Mouse (Mus musculus): Measurements from ENCODE around the gene Timm8a1. TPM values are rescaled to one million over a fixed set of nuclear protein-coding genes. Genes with fewer than 3 reads are reported as not detected.

The Timm8a1 gene
- total RNA-seq, 2 experiments from 2014 or later = 24.4 to 27.8 TPM

DNA sequence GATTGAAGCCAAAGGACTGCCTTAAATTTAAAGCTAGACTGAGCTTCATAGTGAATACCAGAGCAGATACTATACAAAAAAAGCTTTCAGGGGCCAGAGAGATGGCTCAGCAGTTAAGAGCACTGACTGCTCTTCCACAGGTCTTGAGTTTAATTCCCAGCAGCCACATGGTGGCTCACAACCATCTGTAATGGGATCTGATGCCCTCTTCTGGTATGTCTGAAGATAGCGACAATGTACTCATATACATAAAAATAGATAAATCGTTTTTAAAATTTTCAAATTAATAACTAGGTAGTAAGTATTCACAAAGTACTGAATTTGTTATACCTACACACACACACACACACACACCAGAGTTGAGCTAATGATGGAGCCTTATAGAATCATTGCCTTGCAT lies 8.3 kb downstream of the Timm8a1 start:
- DNase-seq (ENCODE audit: low spot score in 2 of 2) = no peak

DNA sequence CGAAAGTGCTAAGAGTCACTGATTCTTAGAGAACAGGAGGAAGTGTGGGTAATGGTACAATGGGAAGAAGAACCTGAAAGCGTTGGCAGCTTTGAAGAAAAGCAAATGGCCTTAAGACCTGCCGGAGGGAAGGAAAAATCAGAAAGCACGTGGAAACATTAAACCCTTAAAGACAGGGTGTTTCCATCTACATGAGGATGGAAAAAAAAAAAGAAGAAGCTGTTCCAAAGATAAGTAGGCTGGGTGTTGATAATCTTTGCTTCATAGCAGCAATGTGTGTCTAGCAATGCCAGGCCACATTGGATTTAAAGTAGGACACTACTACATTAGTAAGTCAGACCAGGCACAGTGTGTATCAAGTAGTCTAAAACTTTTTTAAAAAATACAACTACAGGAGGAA lies 16.4 kb downstream of the Timm8a1 start:
- no peak for DNase-seq (ENCODE audit: low spot score in 2 of 2)

DNA sequence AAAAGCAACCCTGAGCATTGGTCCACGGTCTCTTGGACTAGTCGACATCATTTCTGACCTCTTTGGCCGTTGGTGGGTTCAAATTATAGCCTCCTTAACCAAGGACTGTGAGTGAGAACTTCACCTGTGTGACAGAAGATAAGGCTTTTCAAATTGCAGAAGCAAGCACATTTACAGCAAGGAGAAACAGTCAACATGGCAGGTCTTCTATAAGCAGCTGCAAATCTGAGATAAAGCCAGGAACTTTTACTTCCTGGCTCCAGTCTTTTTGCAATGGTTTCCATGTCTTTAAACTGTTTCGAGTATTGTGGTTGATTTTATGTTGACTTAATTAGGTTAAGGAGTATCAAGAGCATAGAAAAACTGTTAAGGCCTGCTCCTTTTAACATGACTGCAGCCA lies 17.9 kb downstream of the Timm8a1 start:
- no peak for DNase-seq (ENCODE audit: low spot score in 2 of 2)

DNA sequence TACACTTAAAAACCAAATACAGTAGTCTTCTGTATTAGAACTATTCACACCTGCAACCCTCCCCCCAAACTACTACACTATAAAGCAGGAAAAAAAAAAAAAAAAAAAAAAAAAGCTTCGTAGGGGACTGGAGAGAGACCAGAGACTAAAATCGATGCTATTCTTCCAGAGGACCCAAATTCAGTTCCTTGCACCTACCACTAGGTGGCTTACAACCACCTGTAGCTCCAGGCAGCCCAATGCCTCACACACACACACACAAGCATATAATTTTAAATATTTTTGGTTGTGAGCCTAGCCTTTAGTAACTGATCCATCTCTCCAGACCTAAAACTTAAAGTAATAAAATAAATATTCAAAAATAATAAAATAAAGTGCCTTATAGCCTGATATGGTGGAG lies 32.2 kb downstream of the Timm8a1 start:
- DNase-seq (ENCODE audit: low spot score in 2 of 2) = no peak

DNA sequence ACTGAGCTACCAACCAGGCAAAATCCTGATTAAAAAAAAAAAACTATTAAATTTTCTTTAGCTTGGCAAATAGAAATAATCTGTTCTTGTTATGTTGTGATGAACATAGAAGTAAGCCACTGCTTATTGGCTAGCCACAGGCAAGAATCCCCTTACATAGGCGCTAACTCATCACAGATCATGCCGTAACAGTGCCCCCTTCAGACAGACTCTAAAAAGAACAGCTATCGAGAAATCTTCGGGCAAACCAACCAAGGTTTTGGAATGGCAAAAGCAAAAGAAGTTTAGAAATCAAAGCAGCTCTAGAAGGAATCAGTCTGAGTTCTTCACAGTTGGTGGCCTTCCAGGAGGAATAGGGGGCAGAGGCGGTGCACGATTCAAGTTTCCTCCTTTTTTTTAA lies 33.7 kb downstream of the Timm8a1 start:
- DNase-seq (ENCODE audit: low spot score in 2 of 2) = no peak

DNA sequence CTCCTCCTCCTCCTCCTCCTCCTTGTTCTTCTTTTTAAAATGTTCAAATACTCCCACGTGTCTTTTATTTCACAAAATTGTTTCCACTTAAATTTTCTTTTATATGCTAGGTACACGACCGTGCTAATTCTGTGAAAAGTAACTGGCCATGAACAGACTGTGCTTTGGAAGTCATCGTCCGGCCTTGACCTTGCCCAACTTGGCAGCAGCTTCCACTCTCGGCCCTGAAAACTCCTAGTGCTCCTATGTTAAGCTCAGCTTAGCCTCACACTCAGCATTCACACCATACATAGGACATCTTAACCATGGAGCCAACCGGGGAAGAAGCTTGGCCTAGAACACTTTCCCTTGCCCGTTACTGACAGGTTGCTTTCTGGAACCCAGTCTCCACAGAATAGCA lies 41.0 kb downstream of the Timm8a1 start:
- no peak for DNase-seq (ENCODE audit: low spot score in 2 of 2)

Other genes starting within 250 kb of the Timm8a1 start
- gene Tmem35a, start 246.6 kb downstream of the Timm8a1 start, total RNA-seq (2021) = 10 to 100 TPM; 74.9 to 86.7 TPM
- 1 to 10 TPM; 1.4 to 1.9 TPM for gene Cenpi, start 233.8 kb downstream of the Timm8a1 start, total RNA-seq (2021)
- gene Drp2, start 137.3 kb downstream of the Timm8a1 start, total RNA-seq (2021) = 10 to 100 TPM; 40.3 to 40.6 TPM
- gene Taf7l, start 65.4 kb downstream of the Timm8a1 start, total RNA-seq (2021) = not detected
- 1 to 10 TPM; 1.3 to 1.5 TPM for gene Btk, start 41.7 kb upstream of the Timm8a1 start, total RNA-seq (2021)
- gene Rpl36a, start 43.8 kb upstream of the Timm8a1 start, total RNA-seq (2021) = 100 to 1,000 TPM; 211 to 227 TPM
- 1 to 10 TPM; 6.9 to 7.8 TPM for gene Gla, start 59.3 kb upstream of the Timm8a1 start, total RNA-seq (2021)
- gene Hnrnph2, start 59.3 kb upstream of the Timm8a1 start, total RNA-seq (2021) = 100 to 1,000 TPM; 128 to 133 TPM
- gene Armcx4, start 144.7 kb upstream of the Timm8a1 start, total RNA-seq (2021) = 10 to 100 TPM; 51.9 to 57.1 TPM
- 10 to 100 TPM; 54.1 to 59.5 TPM for gene Armcx1, start 176.1 kb upstream of the Timm8a1 start, total RNA-seq (2021)
- gene Armcx6, start 209.6 kb upstream of the Timm8a1 start, total RNA-seq (2021) = 10 to 100 TPM in 1 of 2 experiments, 1 to 10 TPM in 1; 9.5 to 10.4 TPM
- gene Armcx3, start 214.7 kb upstream of the Timm8a1 start, total RNA-seq (2021) = 100 to 1,000 TPM in 1 of 2 experiments, 10 to 100 TPM in 1; 93.6 to 109 TPM